Mouse (Mus musculus): ENCODE data around the gene Eps8l3. TPM values are rescaled to one million over a fixed set of nuclear protein-coding genes. Genes with fewer than 3 reads are reported as not detected.

Eps8l3 gene
- total and polyA plus RNA-seq, 2 experiments from 2014 or later, result not detected

DNA sequence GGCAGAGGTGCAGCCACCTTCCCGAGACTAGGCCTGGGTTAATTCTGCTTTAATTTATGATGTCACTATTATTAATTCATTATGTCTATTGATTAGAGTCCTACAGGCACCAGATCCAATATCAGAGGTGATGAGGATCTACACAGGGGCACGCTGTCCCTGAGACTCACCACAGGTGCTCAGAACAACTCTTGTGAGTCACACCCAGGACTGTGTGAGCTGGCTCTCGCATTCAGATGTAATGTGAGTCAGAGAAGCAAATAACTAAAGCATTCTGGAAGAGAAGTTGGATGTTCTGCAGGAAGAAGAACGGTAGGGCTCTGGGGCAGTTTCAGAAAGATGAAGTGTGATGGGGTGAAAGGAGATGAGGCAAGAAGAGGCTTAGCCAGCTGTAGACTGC lies 52.2 kb downstream of the Eps8l3 start:
- no peak overlapping the region for H3K4me3 ChIP-seq (ENCODE audit: low read depth, low read length)
- H3K9ac ChIP-seq (replicated peaks; ENCODE audit: low read depth, low read length), result no peak overlapping the region
- no peak for ATAC-seq (ENCODE audit: insufficient read depth, low read depth)
- TF ChIP-seq EP300 (IDR thresholded peaks at IDR 0.05; ENCODE audit: low read depth), result no peak
- no peak for TF ChIP-seq CTCF (IDR thresholded peaks at IDR 0.05; ENCODE audit: low read depth)
- H3K27me3 ChIP-seq (ENCODE audit: control insufficient read depth, insufficient read depth, low read length), result no peaks in the 10 kb centered on the region
- H3K4me2 ChIP-seq (ENCODE audit: low read depth, low read length), result no peak overlapping the region
- no peak for DNase-seq (ENCODE audit: low spot score)
- H3K9me3 ChIP-seq (replicated peaks; ENCODE audit: control insufficient read depth, low read length), result no peaks in the 10 kb centered on the region
- H3K4me1 ChIP-seq (ENCODE audit: control insufficient read depth, insufficient read depth), result no peaks in the 10 kb centered on the region
- no peak overlapping the region for H3K27ac ChIP-seq (ENCODE audit: low read depth)
- no peaks in the 10 kb centered on the region for H3K36me3 ChIP-seq (replicated peaks; ENCODE audit: control insufficient read depth, insufficient read depth, low read length)
- WGBS, result 90% methylated on average over 4 of the region's 4 CpGs

DNA sequence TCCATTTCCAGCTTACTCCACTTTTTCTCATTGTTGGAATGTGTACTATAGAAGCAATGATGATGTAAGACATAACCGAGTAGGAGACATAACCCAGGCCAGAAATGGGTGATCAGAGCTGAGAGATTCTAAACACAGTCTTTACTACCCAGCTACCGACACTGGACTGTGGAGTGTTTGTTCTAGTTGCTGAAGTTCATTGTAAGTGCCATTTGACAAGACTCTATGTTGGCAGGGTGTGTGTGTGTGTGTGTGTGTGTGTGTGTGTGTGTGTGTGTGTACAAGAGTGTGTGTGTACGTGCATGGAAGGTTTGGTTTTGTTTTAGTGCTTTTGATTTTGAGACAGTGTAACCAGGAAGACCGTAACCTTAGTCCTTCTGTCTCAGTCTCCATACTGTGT lies 52.7 kb downstream of the Eps8l3 start:
- Histone ChIP-seq H3K27me3 (ENCODE audit: control insufficient read depth, insufficient read depth, low read length) (no peaks in the 10 kb centered on the region), H3K4me2 (ENCODE audit: low read depth, low read length) (no peak overlapping the region), H3K4me1 (ENCODE audit: control insufficient read depth, insufficient read depth) (no peaks in the 10 kb centered on the region), H3K36me3 (replicated peaks; ENCODE audit: control insufficient read depth, insufficient read depth, low read length) (no peaks in the 10 kb centered on the region), H3K27ac (ENCODE audit: low read depth) (no peak overlapping the region), H3K9ac (replicated peaks; ENCODE audit: low read depth, low read length) (no peak overlapping the region), H3K4me3 (ENCODE audit: low read depth, low read length) (no peak overlapping the region), H3K9me3 (replicated peaks; ENCODE audit: control insufficient read depth, low read length) (no peaks in the 10 kb centered on the region)
- ATAC-seq (ENCODE audit: insufficient read depth, low read depth) (no peak), DNase-seq (ENCODE audit: low spot score) (no peak)
- WGBS, result 79% methylated on average over 4 of the region's 4 CpGs
- no peak for TF ChIP-seq CTCF (IDR thresholded peaks at IDR 0.05; ENCODE audit: low read depth)
- no peak for TF ChIP-seq EP300 (IDR thresholded peaks at IDR 0.05; ENCODE audit: low read depth)

DNA sequence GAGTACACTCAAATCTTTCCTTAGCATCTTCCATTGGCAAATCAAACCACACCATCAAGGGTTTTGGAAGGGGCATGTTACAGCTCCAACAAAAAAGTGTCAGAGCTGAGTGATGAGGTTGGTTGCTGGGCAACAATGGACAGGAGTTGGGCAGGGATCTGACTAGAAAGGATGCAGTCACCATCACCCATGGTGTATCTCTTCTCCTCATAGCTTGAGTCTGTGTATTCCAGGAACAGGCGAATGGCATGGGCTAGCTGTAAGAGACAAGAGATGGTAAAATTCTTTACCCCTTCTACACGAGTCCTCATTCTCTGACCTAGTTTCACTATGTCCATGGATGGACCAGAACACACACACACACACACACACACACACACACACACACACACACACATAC lies 54.1 kb downstream of the Eps8l3 start:
- DNase-seq (ENCODE audit: low spot score) (no peak), ATAC-seq (ENCODE audit: insufficient read depth, low read depth) (no peak)
- H3K9ac ChIP-seq (replicated peaks; ENCODE audit: low read depth, low read length), result no peak overlapping the region
- WGBS, result 45% methylated on average over 2 of the region's 2 CpGs
- H3K36me3 ChIP-seq (replicated peaks; ENCODE audit: control insufficient read depth, insufficient read depth, low read length), result no peaks in the 10 kb centered on the region
- no peaks in the 10 kb centered on the region for H3K27me3 ChIP-seq (ENCODE audit: control insufficient read depth, insufficient read depth, low read length)
- H3K9me3 ChIP-seq (replicated peaks; ENCODE audit: control insufficient read depth, low read length), result no peaks in the 10 kb centered on the region
- H3K4me3 ChIP-seq (ENCODE audit: low read depth, low read length), result peak overlapping the region; percentile 34
- peaks cover 8% of the 10 kb centered on the region; the same call in 1 of the 2 replicates for H3K4me1 ChIP-seq (ENCODE audit: control insufficient read depth, insufficient read depth)
- TF ChIP-seq EP300 (IDR thresholded peaks at IDR 0.05; ENCODE audit: low read depth), result no peak; the same call in 1 of the 2 replicates
- no peak for TF ChIP-seq CTCF (IDR thresholded peaks at IDR 0.05; ENCODE audit: low read depth)
- peak overlapping the region; percentile 56 for H3K4me2 ChIP-seq (ENCODE audit: low read depth, low read length)
- H3K27ac ChIP-seq (ENCODE audit: low read depth), result peak overlapping the region; percentile 77

DNA sequence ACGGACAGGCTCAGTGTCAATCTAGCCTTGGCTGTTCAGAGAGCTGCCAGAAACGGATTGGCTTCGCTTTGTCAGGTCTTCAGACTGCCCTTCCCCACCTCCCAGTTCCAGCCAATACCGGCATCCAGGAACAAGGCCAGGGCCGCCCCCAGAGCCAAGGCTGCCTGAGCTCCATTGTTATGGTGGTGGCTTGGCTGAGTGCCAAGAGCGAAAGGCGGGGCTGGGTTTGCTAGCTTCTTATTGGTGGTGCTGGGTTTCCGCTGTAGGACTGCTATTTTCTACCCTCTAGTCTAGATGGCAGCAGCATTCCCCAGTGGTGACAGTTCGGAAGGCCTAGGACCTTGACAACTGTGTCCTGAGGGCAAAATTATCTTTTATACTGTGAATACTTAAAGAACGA lies 54.6 kb downstream of the Eps8l3 start, which contains the start of gene Gstm7:
Gene Gstm7 (minus strand): TSS at position 148 of the 400 bp plus-strand sequence.
- peak within 1 kb of the TSS; percentile 77 for H3K27ac ChIP-seq (ENCODE audit: low read depth)
- H3K4me2 ChIP-seq (ENCODE audit: low read depth, low read length), result peak within 1 kb of the TSS; percentile 56
- peak; percentile 97 for ATAC-seq (ENCODE audit: insufficient read depth, low read depth)
- DNase-seq (ENCODE audit: low spot score), result peak; percentile 99
- H3K9me3 ChIP-seq (replicated peaks; ENCODE audit: control insufficient read depth, low read length), result no peaks in the 10 kb centered on the region
- H3K9ac ChIP-seq (replicated peaks; ENCODE audit: low read depth, low read length), result no peak within 1 kb of the TSS
- no peaks in the 10 kb centered on the region for H3K36me3 ChIP-seq (replicated peaks; ENCODE audit: control insufficient read depth, insufficient read depth, low read length)
- peaks cover 10% of the 10 kb centered on the region; the same call in 1 of the 2 replicates for H3K4me1 ChIP-seq (ENCODE audit: control insufficient read depth, insufficient read depth)
- peak within 1 kb of the TSS; percentile 34 for H3K4me3 ChIP-seq (ENCODE audit: low read depth, low read length)
- TF ChIP-seq CTCF (IDR thresholded peaks at IDR 0.05; ENCODE audit: low read depth), result peak; percentile 45
- peak; percentile 78 for TF ChIP-seq EP300 (IDR thresholded peaks at IDR 0.05; ENCODE audit: low read depth)
- H3K27me3 ChIP-seq (ENCODE audit: control insufficient read depth, insufficient read depth, low read length), result no peaks in the 10 kb centered on the region
- WGBS, result 2% methylated on average over 10 of the region's 10 CpGs

DNA sequence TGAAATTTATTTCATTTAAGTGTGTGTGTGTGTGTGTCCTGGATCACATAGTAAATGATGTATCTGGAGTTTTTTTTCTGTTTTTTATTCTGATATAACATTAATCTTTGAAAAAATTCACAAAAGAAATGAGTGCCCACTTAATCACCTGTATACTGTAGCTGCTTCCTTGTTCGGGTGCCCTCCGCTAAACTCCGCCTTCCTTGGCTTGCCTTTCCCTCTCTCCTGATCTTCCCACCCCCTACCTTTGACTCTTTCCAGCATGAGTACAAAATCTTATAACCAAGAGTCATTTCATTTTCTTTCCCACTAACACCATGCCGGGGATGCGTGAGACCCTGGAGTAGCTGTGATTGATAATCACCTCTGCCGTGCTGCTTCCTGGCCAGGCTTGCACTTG lies 55.1 kb downstream of the Eps8l3 start:
- Histone ChIP-seq H3K27me3 (ENCODE audit: control insufficient read depth, insufficient read depth, low read length) (no peaks in the 10 kb centered on the region), H3K9me3 (replicated peaks; ENCODE audit: control insufficient read depth, low read length) (no peaks in the 10 kb centered on the region), H3K9ac (replicated peaks; ENCODE audit: low read depth, low read length) (no peak overlapping the region), H3K27ac (ENCODE audit: low read depth) (peak overlapping the region; percentile 77), H3K36me3 (replicated peaks; ENCODE audit: control insufficient read depth, insufficient read depth, low read length) (no peaks in the 10 kb centered on the region), H3K4me3 (ENCODE audit: low read depth, low read length) (no peak overlapping the region), H3K4me2 (ENCODE audit: low read depth, low read length) (no peak overlapping the region), H3K4me1 (ENCODE audit: control insufficient read depth, insufficient read depth) (peaks cover 10% of the 10 kb centered on the region; the same call in 1 of the 2 replicates)
- ATAC-seq (ENCODE audit: insufficient read depth, low read depth), result no peak
- TF ChIP-seq CTCF (IDR thresholded peaks at IDR 0.05; ENCODE audit: low read depth) (no peak), EP300 (IDR thresholded peaks at IDR 0.05; ENCODE audit: low read depth) (no peak)
- DNase-seq (ENCODE audit: low spot score), result no peak
- 64% methylated on average over 6 of the region's 6 CpGs for WGBS

DNA sequence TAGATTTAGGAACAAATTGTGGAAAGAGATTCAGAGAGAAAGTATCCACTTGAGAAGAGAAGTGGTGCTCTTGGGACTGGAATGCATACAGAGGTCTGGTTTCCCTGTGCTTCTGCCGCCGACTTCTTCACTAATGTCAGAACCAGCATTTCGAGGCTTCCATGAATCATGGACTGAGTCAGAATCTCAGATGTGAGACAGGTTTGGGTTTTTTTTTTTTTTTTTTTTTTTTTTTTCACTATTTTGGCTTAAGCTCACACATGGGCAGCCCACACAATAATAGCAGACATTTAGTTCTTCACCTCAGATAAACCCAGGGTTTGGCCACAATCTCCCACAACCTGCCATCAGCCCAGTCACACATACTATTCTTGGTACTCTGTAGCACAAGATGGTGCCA lies 58.2 kb downstream of the Eps8l3 start:
- DNase-seq (ENCODE audit: low spot score), result no peak
- WGBS, result 43% methylated on average over 3 of the region's 3 CpGs
- no peaks in the 10 kb centered on the region for H3K9me3 ChIP-seq (replicated peaks; ENCODE audit: control insufficient read depth, low read length)

More for the DNA sequence above, 58.2 kb downstream of the Eps8l3 start:
- peaks cover 10% of the 10 kb centered on the region; the same call in 1 of the 2 replicates for H3K4me1 ChIP-seq (ENCODE audit: control insufficient read depth, insufficient read depth)
- no peak for ATAC-seq (ENCODE audit: insufficient read depth, low read depth)
- no peak overlapping the region for H3K9ac ChIP-seq (replicated peaks; ENCODE audit: low read depth, low read length)
- H3K4me2 ChIP-seq (ENCODE audit: low read depth, low read length), result no peak overlapping the region
- no peaks in the 10 kb centered on the region for H3K27me3 ChIP-seq (ENCODE audit: control insufficient read depth, insufficient read depth, low read length)
- no peak overlapping the region for H3K4me3 ChIP-seq (ENCODE audit: low read depth, low read length)
- H3K27ac ChIP-seq (ENCODE audit: low read depth), result no peak overlapping the region
- TF ChIP-seq CTCF (IDR thresholded peaks at IDR 0.05; ENCODE audit: low read depth), result no peak
- no peak for TF ChIP-seq EP300 (IDR thresholded peaks at IDR 0.05; ENCODE audit: low read depth)
- no peaks in the 10 kb centered on the region for H3K36me3 ChIP-seq (replicated peaks; ENCODE audit: control insufficient read depth, insufficient read depth, low read length)

Measured in heart, postnatal 0 days (tissue).